Mouse (Mus musculus) urinary bladder, postnatal 25 days (tissue): Measurements from ENCODE around the gene Egflam.

Experiments
- DNase-seq: peaks from one replicate; pipeline ENCODE4 v3.0.0; 2022; ENCODE audit warnings: low spot score

Egflam gene

GRCm38 (mm10) chr15:7397818-7398608 lies at the start of gene Egflam:
TSS of gene Egflam (minus strand) at chr15:7398395.
- DNase-seq, result peak; percentile 9

DNA sequence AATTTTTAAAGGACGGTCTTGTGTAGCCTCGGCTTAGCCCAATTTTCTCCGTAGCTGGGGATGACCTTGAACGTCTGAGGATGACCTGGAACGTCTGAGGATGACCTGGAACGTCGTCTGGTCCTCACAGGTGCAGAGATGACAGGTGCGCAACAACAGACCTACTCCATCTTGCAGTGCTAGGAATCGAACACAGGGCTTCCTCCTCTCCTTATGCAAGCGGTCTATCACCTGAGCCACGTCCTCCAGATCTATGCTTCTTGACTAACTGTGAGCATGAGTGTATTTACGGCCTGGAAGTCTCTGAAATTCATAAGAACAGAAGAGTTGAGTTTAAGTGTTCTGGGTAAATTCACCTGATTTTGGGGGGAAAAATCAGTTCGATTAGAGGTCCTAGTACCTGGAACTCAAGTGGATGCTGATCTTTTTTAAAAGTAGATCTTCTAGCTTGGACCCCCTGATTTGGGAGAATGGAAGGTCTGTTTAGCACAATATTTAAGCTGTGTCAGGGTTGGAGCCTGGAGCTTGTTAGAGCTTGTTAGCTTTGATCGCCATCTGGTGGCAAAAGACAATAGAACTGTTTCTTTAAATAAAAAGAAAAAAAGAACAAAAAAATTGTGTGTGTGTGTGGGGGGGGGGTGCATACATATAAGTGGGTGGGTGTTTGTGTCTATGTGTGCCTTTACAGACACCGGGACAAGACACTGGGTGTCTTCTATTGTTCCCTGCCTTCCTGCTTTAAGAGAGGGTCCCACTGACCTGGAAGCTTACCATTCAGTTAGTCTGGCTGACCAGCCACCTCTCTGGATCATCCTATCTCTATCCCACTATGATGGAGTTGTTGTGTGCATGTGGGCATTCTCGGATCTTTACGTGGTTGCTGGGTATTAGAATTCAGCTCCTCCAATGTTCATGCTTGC lies 45.5 kb upstream of the Egflam start:
- no peak for DNase-seq

DNA sequence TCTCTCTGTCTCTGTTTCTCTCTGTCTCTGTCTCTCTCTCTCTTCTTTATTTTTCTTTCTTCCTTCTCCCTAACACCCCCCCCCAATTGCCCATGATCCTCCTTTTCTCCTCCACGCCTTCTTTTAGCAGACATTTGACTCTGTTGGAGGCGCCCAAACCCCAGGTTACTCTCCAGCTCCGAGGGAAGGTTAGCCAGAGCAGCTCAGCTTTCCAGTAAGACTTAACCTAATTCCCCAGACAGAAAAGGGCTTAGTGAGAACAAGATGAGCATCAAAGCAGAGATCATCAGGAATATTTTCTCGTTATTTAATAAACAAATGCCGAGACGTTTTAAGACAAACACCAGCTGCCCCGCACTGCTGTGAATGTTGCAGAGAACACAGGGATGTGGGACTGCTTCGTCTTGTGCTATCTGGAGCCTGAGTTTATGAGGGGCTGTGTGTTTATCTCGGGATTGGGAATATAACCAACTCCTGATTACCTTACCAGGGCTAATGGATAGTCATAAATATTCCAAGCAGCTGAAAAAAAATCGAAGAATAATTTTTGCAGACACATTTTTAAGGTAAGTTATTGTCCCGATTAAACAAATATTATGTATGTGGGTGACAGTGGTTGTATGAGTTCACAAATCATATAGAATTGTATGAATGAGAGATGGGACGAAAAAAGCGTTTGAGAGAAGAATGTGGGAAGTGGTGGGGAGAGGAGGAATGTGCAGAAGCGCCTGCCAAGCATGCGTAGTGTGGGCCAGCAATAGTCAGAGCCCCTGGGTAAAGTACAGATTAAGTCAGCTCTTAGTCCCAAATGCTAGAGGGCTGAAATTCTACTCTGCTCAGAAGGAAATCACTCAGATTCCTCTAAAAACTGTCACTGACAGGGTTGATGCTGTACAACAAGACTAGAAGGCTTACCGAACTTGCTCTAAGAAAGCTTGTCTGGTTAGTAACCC lies 44.2 kb upstream of the Egflam start:
- DNase-seq, result no peak

GRCm38 (mm10) chr15:7424282-7424681 lies 26.1 kb upstream of the Egflam start:
- DNase-seq, result no peak

- DNase-seq, result no peak
Observed at GRCm38 (mm10) chr15:7404521-7404920, 6.3 kb upstream of the Egflam start.

DNA sequence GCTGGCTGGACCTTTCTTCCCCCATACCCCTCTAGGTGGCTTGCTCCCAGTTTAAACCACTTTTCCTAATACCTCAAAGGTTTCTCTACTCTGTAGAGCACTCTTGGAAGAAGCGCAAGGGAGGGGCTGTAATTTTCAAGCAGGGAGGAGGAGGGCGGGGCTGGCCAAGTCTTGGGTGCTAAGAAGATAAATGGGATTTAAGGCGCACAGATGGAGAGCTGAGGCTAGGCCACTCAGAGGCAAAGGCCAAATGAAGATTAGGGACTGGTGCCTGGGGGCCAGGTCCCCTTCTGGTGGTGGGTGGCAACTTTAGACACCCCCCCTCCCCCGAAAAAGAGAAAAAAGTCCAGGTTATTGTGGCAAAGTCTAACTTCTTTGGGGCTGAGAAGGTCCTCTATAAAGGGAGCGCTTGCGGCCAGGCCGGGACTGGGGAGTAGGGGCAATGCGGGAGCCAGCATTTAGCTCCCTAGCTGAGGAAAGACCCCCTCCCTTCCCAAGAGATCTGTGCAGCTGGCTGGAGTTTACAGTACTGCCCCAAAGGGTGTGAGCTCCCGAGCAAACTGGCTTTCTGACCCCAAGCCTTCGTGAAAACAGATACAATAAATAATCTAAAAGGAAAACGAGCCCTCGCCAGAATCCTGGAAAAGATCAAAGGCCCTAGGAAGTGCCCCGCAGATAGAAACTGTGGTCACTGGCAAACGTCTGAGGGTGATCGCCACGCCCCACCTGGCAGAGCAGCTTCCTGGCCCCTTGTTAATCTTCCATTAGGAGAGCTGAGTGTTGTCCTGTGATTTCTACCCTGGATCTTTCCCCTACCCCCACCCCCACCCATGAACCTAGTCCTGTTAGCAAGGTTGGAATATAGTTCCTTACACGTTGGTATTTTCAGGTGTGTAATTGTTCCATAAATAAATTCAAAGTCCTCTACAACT lies 680 bp upstream of the Egflam start:
- DNase-seq, result no peak

DNA sequence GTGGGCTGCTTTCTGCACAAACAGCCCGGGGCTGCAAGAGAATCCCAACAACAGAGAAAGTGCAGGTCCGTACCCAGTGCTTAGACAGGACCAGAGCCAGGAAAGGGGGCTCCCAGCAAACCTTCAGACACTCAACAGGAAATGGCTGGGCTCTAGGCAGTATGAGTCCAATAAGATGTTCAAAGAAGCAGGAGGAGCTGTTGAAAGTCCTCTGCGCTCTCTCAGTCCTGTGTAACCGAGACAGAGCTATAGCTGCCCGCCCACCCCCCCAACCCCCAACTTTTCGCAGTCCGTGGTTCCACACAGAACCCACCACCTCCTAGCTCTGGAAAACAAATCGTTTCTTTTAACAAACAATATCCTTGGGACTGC lies 763 bp downstream of the Egflam start:
- no peak for DNase-seq

- no peak for DNase-seq
Observed at GRCm38 (mm10) chr15:7383349-7383748, 14.8 kb downstream of the Egflam start.

DNA sequence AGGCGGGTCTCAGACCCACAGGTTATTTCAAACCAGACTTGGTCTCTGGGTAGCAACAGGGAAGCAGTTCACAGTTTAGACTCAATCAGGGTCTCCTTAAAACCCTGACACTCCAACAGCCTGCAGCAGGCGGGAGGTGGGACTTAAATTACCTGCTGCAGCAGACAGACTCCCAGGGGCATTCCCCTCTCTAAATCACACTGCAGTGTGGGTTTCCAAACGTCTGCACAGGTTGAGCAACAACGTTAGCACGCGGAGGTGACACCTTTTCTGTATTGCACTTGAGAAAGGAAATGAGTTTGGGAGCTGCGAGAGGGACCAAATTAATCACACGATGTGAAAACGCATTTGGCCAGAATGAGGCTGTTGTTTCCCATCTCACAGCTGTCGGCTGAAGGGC lies 15.7 kb downstream of the Egflam start:
- no peak for DNase-seq

DNA sequence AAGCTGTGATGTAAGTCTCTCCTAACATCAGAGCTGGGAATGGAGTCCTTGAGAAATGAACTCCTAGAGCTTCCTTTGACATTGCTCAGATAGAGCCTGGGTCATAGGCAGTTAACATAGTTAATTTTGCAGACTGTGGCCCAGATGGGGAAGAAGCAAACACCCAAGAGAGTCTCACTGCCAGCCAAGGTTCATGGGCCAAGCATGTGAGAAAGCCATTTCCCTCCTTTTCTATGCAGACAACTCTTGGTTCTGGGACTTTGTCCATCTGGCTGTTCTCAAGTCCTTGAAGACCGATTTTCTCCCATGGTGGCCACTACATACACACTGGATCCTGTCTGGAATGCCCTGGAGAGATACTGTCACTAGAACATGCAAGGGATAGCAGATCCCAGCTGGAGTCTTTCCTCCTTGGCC lies 45.6 kb downstream of the Egflam start:
- no peak for DNase-seq

GRCm38 (mm10) chr15:7340703-7341309 lies 57.4 kb downstream of the Egflam start:
- DNase-seq, result no peak

DNA sequence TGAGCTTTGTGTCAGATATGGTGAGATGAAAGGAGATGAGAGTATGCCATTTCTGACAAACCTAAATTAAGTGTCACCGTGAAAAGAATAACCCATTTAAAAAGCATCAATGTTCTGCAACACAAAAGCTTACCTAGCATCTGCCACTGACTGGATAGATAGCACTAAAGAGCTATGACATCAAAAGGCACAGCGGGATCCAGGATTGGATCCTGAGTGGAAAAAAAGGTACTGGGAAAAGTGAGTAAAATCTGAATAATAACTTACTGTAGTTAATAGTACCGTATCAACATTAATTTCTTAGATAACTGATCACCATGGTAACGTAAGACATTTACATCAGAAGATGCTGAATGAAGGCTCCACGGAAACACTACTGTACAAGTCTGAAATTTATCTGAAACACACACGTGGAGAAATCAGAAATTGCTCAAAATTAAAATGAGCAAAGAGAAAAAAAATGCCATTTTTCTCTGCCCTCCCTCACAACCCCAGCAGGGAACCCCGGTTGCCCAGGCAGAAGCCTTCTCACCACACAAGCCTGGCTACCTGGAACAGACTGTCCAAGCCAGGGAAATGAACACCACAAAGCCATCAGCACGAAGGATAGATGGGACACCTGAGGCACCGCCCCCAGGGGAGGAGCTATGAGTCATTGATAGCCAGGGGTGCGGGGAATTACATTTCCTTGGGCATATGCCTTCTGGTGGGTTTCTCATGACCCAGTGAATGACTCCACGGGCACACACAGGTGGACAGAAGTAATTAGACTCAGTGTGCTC lies 63.5 kb downstream of the Egflam start:
- DNase-seq, result no peak

- no peak for DNase-seq
Observed at GRCm38 (mm10) chr15:7332875-7333274, 65.3 kb downstream of the Egflam start.

GRCm38 (mm10) chr15:7322599-7323311 lies 75.4 kb downstream of the Egflam start:
- DNase-seq, result no peak

GRCm38 (mm10) chr15:7320901-7321300 lies 77.3 kb downstream of the Egflam start:
- no peak for DNase-seq

DNA sequence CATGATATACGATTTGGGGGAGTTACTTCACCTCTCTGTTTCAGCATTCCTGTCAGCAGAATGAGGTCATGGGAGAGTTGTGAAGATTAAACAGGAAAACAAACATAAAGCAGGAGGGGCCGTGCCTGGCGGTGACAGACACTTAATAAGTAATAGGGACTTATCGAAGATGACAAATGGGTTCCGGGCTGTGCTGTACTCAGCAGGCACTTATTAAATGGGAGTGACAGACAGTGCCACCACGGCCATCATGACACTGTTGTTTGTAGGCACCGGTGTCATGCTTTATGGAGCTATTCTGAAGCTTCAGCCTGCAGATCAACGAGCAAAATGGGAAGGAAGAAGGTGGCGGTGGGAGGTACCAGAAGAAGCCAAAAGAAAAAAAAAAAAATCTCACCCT lies 82.7 kb downstream of the Egflam start:
- DNase-seq, result no peak

- DNase-seq, result no peak
Observed at GRCm38 (mm10) chr15:7308711-7309110, 89.5 kb downstream of the Egflam start.

- no peak for DNase-seq
Observed at GRCm38 (mm10) chr15:7299892-7300291, 98.3 kb downstream of the Egflam start.

- no peak for DNase-seq
Observed at GRCm38 (mm10) chr15:7295199-7295598, 103.0 kb downstream of the Egflam start.
